Mouse (Mus musculus) MEL (cell line): ENCODE data around the gene Pde3a.

ENCODE experiments used
- CTCF ChIP-seq, 3 experiments: IDR thresholded peaks in 2 of 3; conservative IDR thresholded peaks in 1 of 3; 2 replicates each; pipeline ENCODE4 v1.5.1; 2011 to 2012; ENCODE audit warnings: low read length in 3 of 3, low read depth in 2 of 3, mild to moderate bottlenecking in 2 of 3, improper control_type of control experiment in 1 of 3, inconsistent platforms in 1 of 3, mixed read lengths in 1 of 3, moderate library complexity in 1 of 3; ENCODE audit not compliant: control insufficient read depth in 1 of 3, insufficient read depth in 1 of 3, poor library complexity in 1 of 3, severe bottlenecking in 1 of 3
- E2F4 ChIP-seq: IDR thresholded peaks from 2 replicates; pipeline ENCODE4 v1.6.1; 2011; ENCODE audit warnings: low read depth, low read length, improper control_type of control experiment, borderline replicate concordance
- EP300 ChIP-seq, 2 experiments: IDR thresholded peaks; 2 replicates each; pipeline ENCODE4 v1.6.1; 2011; ENCODE audit warnings: improper control_type of control experiment in 2 of 2, low read length in 2 of 2, low read depth in 1 of 2, mild to moderate bottlenecking in 1 of 2
- GABPA ChIP-seq: IDR thresholded peaks from 2 replicates; pipeline ENCODE4 v1.6.1; 2012; ENCODE audit warnings: low read depth, mild to moderate bottlenecking, inconsistent platforms, low read length, improper control_type of control experiment, moderate library complexity
- GATA1 ChIP-seq: IDR thresholded peaks from 2 replicates; pipeline ENCODE4 v1.6.1; 2011; ENCODE audit warnings: low read depth, low read length, improper control_type of control experiment
- HCFC1 ChIP-seq: IDR thresholded peaks from 2 replicates; pipeline ENCODE4 v1.6.1; 2012; ENCODE audit warnings: low read depth, mild to moderate bottlenecking, inconsistent platforms, low read length, improper control_type of control experiment, moderate library complexity
- JUND ChIP-seq: IDR thresholded peaks from 2 replicates; pipeline ENCODE4 v1.6.1; 2011; ENCODE audit warnings: low read depth, mild to moderate bottlenecking, improper control_type of control experiment, low read length
- POLR2A ChIP-seq, 2 experiments: IDR thresholded peaks; 2 replicates each; pipeline ENCODE4 v1.6.1; 2011 to 2012; ENCODE audit warnings: low read length in 2 of 2, mild to moderate bottlenecking in 2 of 2, control low read depth in 1 of 2, improper control_type of control experiment in 1 of 2, low read depth in 1 of 2, moderate library complexity in 1 of 2; ENCODE audit not compliant: control insufficient read depth in 1 of 2, insufficient read depth in 1 of 2, poor library complexity in 1 of 2
- SIN3A ChIP-seq: IDR thresholded peaks from 2 replicates; pipeline ENCODE4 v1.6.1; 2012; ENCODE audit warnings: low read length, improper control_type of control experiment, inconsistent platforms
- ZMIZ1 ChIP-seq: IDR thresholded peaks from 2 replicates; pipeline ENCODE4 v1.6.1; 2012; ENCODE audit warnings: low read depth, mild to moderate bottlenecking, inconsistent platforms, low read length, improper control_type of control experiment, moderate library complexity

DNA sequence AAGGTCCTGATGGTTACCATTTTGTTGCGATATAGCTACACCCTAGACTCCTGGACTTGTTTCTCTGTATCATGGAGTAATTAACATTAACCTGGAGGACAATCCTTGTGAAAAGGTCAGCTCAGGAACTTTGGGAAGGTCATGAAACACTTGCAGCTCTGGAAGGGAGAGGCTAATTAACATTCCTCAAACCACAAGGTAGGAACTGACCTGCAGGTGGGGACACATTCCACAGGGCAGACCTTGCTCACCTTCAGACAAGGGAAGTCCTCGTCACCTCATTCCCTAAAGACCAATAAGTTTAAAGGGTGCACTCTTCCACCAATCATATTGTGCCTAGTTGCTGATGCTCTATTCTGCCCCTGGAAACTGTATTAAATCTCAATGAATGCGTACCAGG, 114.6 kb downstream of the Pde3a start:
- no peak for TF ChIP-seq POLR2A (IDR thresholded peaks at IDR 0.05; ENCODE audit: control insufficient read depth in 1 of 2, insufficient read depth in 1 of 2, low read depth in 1 of 2, low read length in 2 of 2, poor library complexity in 1 of 2)
- no peak for TF ChIP-seq EP300 (IDR thresholded peaks at IDR 0.05; ENCODE audit: low read depth in 1 of 2, low read length in 2 of 2)
- TF ChIP-seq CTCF (IDR thresholded peaks at IDR 0.05 in 2 of 3, conservative IDR thresholded peaks at IDR 0.05 in 1 of 3; ENCODE audit: control insufficient read depth in 1 of 3, insufficient read depth in 1 of 3, low read depth in 2 of 3, low read length in 3 of 3, poor library complexity in 1 of 3, severe bottlenecking in 1 of 3): no peak
- TF ChIP-seq SIN3A: no peak
- no peak for TF ChIP-seq ZMIZ1
- no peak for TF ChIP-seq HCFC1
- no peak for TF ChIP-seq E2F4
- TF ChIP-seq GABPA: no peak
- TF ChIP-seq JUND: no peak
- TF ChIP-seq GATA1: no peak
